Mouse (Mus musculus) lung, adult 2 months (tissue): ENCODE measurements at regions not wholly inside any gene's neighbourhood (a gene's known extent, or its start where the extent isn't known, plus 50 kb on each side); places are given as distances from the start of the nearest gene placed in this dataset.

Experiments used
- CTCF ChIP-seq: fragments of 200-500 bp; IDR thresholded peaks from 2 replicates; pipeline ENCODE4 v1.5.1; 2011; ENCODE audit warnings: mild to moderate bottlenecking, low read length, control low read depth; ENCODE audit not compliant: insufficient read depth
- POLR2A ChIP-seq: fragments of 200-500 bp; IDR thresholded peaks from 2 replicates; pipeline ENCODE4 v1.6.1; 2011; ENCODE audit warnings: low read depth, mild to moderate bottlenecking, control low read depth, low read length, borderline replicate concordance; ENCODE audit errors: extremely low read depth

GRCm38 (mm10) chr5:74132671-74133070 lies 62.4 kb upstream of the Rasl11b start:
- TF ChIP-seq CTCF (no peak), POLR2A (no peak)
